Mouse (Mus musculus) CH12.LX (cell line): Measurements from ENCODE around the gene Sprr2j-ps. TPM values are rescaled to one million over a fixed set of nuclear protein-coding genes. Genes with fewer than 3 reads are reported as not detected.

Source experiments
- DNase-seq: peaks from one replicate; pipeline ENCODE4 v3.0.0-alpha.2; 2013; ENCODE audit errors: extremely low read depth
- H3K27ac ChIP-seq: 2 replicates; pipeline ENCODE4 v1.5.1; 2012; ENCODE audit warnings: low read depth, mild to moderate bottlenecking, control low read depth, moderate library complexity; ENCODE audit not compliant: insufficient read depth
- H3K27me3 ChIP-seq: replicated peaks from 2 replicates; pipeline ENCODE3; 2012; ENCODE audit warnings: inconsistent platforms
- H3K36me3 ChIP-seq, 2 experiments: replicated peaks in 1 of 2; 2 replicates each; pipeline versions ENCODE3 to v1.6.1; 2012; ENCODE audit warnings: inconsistent platforms in 1 of 2, low read length in 1 of 2, mild to moderate bottlenecking in 1 of 2, mixed read lengths in 1 of 2, moderate library complexity in 1 of 2; ENCODE audit not compliant: control insufficient read depth in 1 of 2, insufficient read depth in 1 of 2
- H3K4me1 ChIP-seq, 2 experiments: 2 replicates each; pipeline ENCODE4 v1.6.1; 2012; ENCODE audit warnings: inconsistent platforms in 1 of 2, moderate library complexity in 1 of 2; ENCODE audit not compliant: insufficient read depth in 2 of 2, control insufficient read depth in 1 of 2
- H3K4me2 ChIP-seq: 2 replicates; pipeline ENCODE4 v1.6.1; 2012; ENCODE audit warnings: low read depth, mild to moderate bottlenecking, control low read depth; ENCODE audit not compliant: poor library complexity, insufficient read depth, severe bottlenecking
- H3K4me3 ChIP-seq, 3 experiments: fragments of 150-350 bp in 1 of 3; sonication (generic) in 1 of 3; replicated peaks in 1 of 3; 2 replicates each; pipeline versions ENCODE3 to v1.5.1; 2011 to 2012; ENCODE audit warnings: low read depth in 2 of 3, low read length in 2 of 3, mild to moderate bottlenecking in 2 of 3, moderate library complexity in 2 of 3, control low read depth in 1 of 3, improper control_type of control experiment in 1 of 3, inconsistent platforms in 1 of 3, mixed read lengths in 1 of 3; ENCODE audit not compliant: poor library complexity in 1 of 3
- H3K79me2 ChIP-seq: replicated peaks from 2 replicates; pipeline ENCODE4 v1.6.1; 2012; ENCODE audit warnings: mild to moderate bottlenecking, moderate library complexity; ENCODE audit not compliant: control insufficient read depth, poor library complexity, insufficient read depth, severe bottlenecking; ENCODE audit errors: extremely low read depth
- H3K9ac ChIP-seq: 2 replicates; pipeline ENCODE4 v1.6.1; 2012; ENCODE audit warnings: low read depth, mild to moderate bottlenecking, control low read depth, moderate library complexity; ENCODE audit not compliant: insufficient read depth
- H3K9me3 ChIP-seq: replicated peaks from 2 replicates; pipeline ENCODE3; 2012; ENCODE audit warnings: low read length, inconsistent platforms, mixed read lengths
- CHD2 ChIP-seq: IDR thresholded peaks from 2 replicates; pipeline ENCODE4 v1.6.1; 2011; ENCODE audit warnings: low read length, improper control_type of control experiment
- CTCF ChIP-seq, 2 experiments: IDR thresholded peaks in 1 of 2; conservative IDR thresholded peaks in 1 of 2; 2 replicates each; pipeline ENCODE4 v1.5.1; 2011 to 2012; ENCODE audit warnings: low read depth in 2 of 2, low read length in 2 of 2, improper control_type of control experiment in 1 of 2, inconsistent platforms in 1 of 2, mild to moderate bottlenecking in 1 of 2, moderate library complexity in 1 of 2
- E2F4 ChIP-seq: IDR thresholded peaks from 2 replicates; pipeline ENCODE4 v1.6.1; 2011; ENCODE audit warnings: low read depth, low read length, improper control_type of control experiment; ENCODE audit not compliant: insufficient replicate concordance
- ELF1 ChIP-seq: IDR thresholded peaks from 2 replicates; pipeline ENCODE4 v1.6.1; 2014; ENCODE audit warnings: low read depth, mild to moderate bottlenecking, inconsistent platforms, low read length, improper control_type of control experiment
- GABPA ChIP-seq: IDR thresholded peaks from 2 replicates; pipeline ENCODE4 v1.6.1; 2012; ENCODE audit warnings: low read depth, low read length, improper control_type of control experiment, inconsistent platforms; ENCODE audit not compliant: insufficient replicate concordance
- JUN ChIP-seq: IDR thresholded peaks from 2 replicates; pipeline ENCODE4 v1.6.1; 2011; ENCODE audit warnings: low read depth, mild to moderate bottlenecking, low read length, improper control_type of control experiment, moderate library complexity; ENCODE audit not compliant: insufficient read depth
- KAT2A ChIP-seq: IDR thresholded peaks from 2 replicates; pipeline ENCODE4 v1.6.1; 2012; ENCODE audit warnings: low read length, improper control_type of control experiment, inconsistent platforms; ENCODE audit not compliant: insufficient replicate concordance
- MAFK ChIP-seq: IDR thresholded peaks from 2 replicates; pipeline ENCODE4 v1.6.1; 2011; ENCODE audit warnings: low read length, improper control_type of control experiment; ENCODE audit not compliant: insufficient replicate concordance
- MAZ ChIP-seq: IDR thresholded peaks from 2 replicates; pipeline ENCODE4 v1.6.1; 2012; ENCODE audit warnings: low read depth, mild to moderate bottlenecking, inconsistent platforms, low read length, improper control_type of control experiment, moderate library complexity
- MEF2A ChIP-seq: IDR thresholded peaks from 2 replicates; pipeline ENCODE4 v1.6.1; 2014; ENCODE audit warnings: low read depth, mild to moderate bottlenecking, inconsistent platforms, low read length, improper control_type of control experiment, borderline replicate concordance
- MXI1 ChIP-seq: IDR thresholded peaks from 2 replicates; pipeline ENCODE4 v1.6.1; 2011; ENCODE audit warnings: mild to moderate bottlenecking, low read depth, low read length, improper control_type of control experiment
- NRF1 ChIP-seq: IDR thresholded peaks from 2 replicates; pipeline ENCODE4 v1.6.1; 2014; ENCODE audit warnings: low read depth, mild to moderate bottlenecking, inconsistent platforms, low read length, improper control_type of control experiment, moderate library complexity
- SIN3A ChIP-seq: IDR thresholded peaks from 2 replicates; pipeline ENCODE4 v1.6.1; 2012; ENCODE audit warnings: low read length, improper control_type of control experiment, inconsistent platforms
- TCF12 ChIP-seq: IDR thresholded peaks from 2 replicates; pipeline ENCODE4 v1.6.1; 2014; ENCODE audit warnings: low read depth, mild to moderate bottlenecking, inconsistent platforms, low read length, improper control_type of control experiment
- UBTF ChIP-seq: IDR thresholded peaks from 2 replicates; pipeline ENCODE4 v1.6.1; 2012; ENCODE audit warnings: low read depth, mild to moderate bottlenecking, inconsistent platforms, low read length, improper control_type of control experiment, moderate library complexity
- USF1 ChIP-seq: IDR thresholded peaks from 2 replicates; pipeline ENCODE4 v1.6.1; 2014; ENCODE audit warnings: low read depth, mild to moderate bottlenecking, inconsistent platforms, low read length, improper control_type of control experiment
- USF2 ChIP-seq: conservative IDR thresholded peaks from 2 replicates; pipeline ENCODE4 v1.6.1; 2011; ENCODE audit warnings: low read depth, low read length, improper control_type of control experiment
- ZC3H11A ChIP-seq: IDR thresholded peaks from 2 replicates; pipeline ENCODE4 v1.6.1; 2012; ENCODE audit warnings: low read depth, mild to moderate bottlenecking, inconsistent platforms, low read length, improper control_type of control experiment
- dilution Hi-C: fragments of 300-500 bp; cut with MboI; formaldehyde crosslinking; loops from 2 replicates; pipeline ENCODE4 v1.14.3; 2020; ENCODE audit warnings: low sequenced_read_pairs; ENCODE audit not compliant: extremely low pct_unique_long_range_greater_than_20kb, extremely low pct_ligation_motif_present
- in situ Hi-C: fragments of 300-500 bp; cut with MboI; formaldehyde crosslinking; loops from 3 replicates; pipeline ENCODE4 v1.14.3; 2019; ENCODE audit warnings: low sequenced_read_pairs, low pct_ligation_motif_present, low pct_unique_long_range_greater_than_20kb, mixed read lengths
- polyA plus RNA-seq: library from polyadenylated mRNA; unstranded; fragments of >175 nt; gene quantifications from 2 replicates; pipeline ENCODE4 v1.2.1, GENCODE M21; 2012; ENCODE audit warnings: low read depth; ENCODE audit not compliant: insufficient read length
- total RNA-seq, 2 experiments: library from RNA; depleted of rRNA; stranded (reverse); fragments of 300-350 nt in 1 of 2; fragments of >200 nt in 1 of 2; gene quantifications; 2 replicates each; pipeline ENCODE4 v1.2.3; 2012 to 2014

Sprr2j-ps gene
- total and polyA plus RNA-seq, 3 experiments, result not detected

- DNase-seq, result no peak
- in situ Hi-C loops, result no loop called here
- Histone ChIP-seq H3K79me2 (no peaks in the 10 kb centered on the region; the same call in 1 of the 2 replicates), H3K27me3 (no peaks in the 10 kb centered on the region), H3K9ac (no peak overlapping the region), H3K4me2 (no peak overlapping the region), H3K27ac (no peak overlapping the region), H3K36me3 (no peaks in the 10 kb centered on the region), H3K4me3 (no peak overlapping the region), H3K4me1 (no peaks in the 10 kb centered on the region), H3K9me3 (peaks cover 39% of the 10 kb centered on the region)
- no peak for TF ChIP-seq MXI1
- no peak for TF ChIP-seq TCF12
- no peak for TF ChIP-seq NRF1
- no peak for TF ChIP-seq ZC3H11A
- TF ChIP-seq ELF1, result no peak
- no peak for TF ChIP-seq SIN3A
- TF ChIP-seq CTCF (conservative IDR thresholded peaks at IDR 0.05 in 1 of 2, IDR thresholded peaks at IDR 0.05 in 1 of 2; ENCODE audit: low read depth in 2 of 2, low read length in 2 of 2), result no peak
- TF ChIP-seq JUN, result no peak
- TF ChIP-seq MAFK, result no peak
- TF ChIP-seq GABPA, result no peak
- TF ChIP-seq UBTF, result no peak
- no peak for TF ChIP-seq CHD2
- no peak for TF ChIP-seq MEF2A
- TF ChIP-seq MAZ, result no peak
- TF ChIP-seq USF2, result no peak
- no peak for TF ChIP-seq KAT2A
- dilution Hi-C loops, result no loop called here
Measured at GRCm38 (mm10) chr3:92455151-92455550, 37.3 kb downstream of the Sprr2j-ps start.

GRCm38 (mm10) chr3:92458620-92459019 lies 40.7 kb downstream of the Sprr2j-ps start, which contains the start of gene Sprr3:
TSS of gene Sprr3 (minus strand) at chr3:92458720.
- Histone ChIP-seq H3K79me2 (no peaks in the 10 kb centered on the region; the same call in 1 of the 2 replicates), H3K4me1 (no peaks in the 10 kb centered on the region), H3K4me3 (no peak within 1 kb of the TSS), H3K9me3 (peaks cover 33% of the 10 kb centered on the region), H3K27me3 (no peaks in the 10 kb centered on the region), H3K36me3 (no peaks in the 10 kb centered on the region), H3K4me2 (no peak within 1 kb of the TSS), H3K27ac (no peak within 1 kb of the TSS)
- in situ Hi-C loops, result no loop called here
- DNase-seq, result no peak
- dilution Hi-C loops, result no loop called here
- TF ChIP-seq E2F4 (no peak), USF1 (no peak), NRF1 (no peak)
- TF ChIP-seq, all 38 proteins: peak for 0
- H3K9ac ChIP-seq, result no peak within 1 kb of the TSS
